ENCODE assay signal across 14 mouse cellular contexts in the genomic region with DNA sequence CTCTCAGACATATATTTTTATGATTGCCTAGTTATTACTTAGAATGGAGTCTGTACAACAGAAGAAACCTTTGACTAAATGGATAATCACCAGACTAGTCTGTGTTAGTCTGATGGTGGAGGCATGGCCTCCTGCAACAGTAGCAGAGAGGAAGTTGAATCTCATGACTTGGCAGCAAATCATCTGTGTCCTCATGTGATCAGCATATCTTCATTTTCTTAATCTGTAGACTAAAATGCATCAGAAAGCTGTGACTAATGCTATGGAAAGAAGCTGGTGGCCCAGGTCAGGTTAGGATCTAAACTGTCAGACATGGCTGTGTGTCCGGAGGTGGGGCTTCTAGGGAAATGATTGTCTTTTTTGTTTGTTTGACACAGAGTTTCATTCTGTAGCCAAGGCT. TPM values are rescaled to one million over a fixed set of nuclear protein-coding genes. Genes with fewer than 3 reads are reported as not detected.
A peak's percentile ranks its signal among the peaks of the same experiment; 100 is the strongest.
DNase-seq lines count a peak whose midpoint lies in the region; ATAC-seq lines count a peak whose summit lies in the region.
"Had no signal": no experiment of that assay in that cellular context is flagged by ENCODE, and none has a peak within 500 bp of the region (broad histone marks: within the 10 kb centered on the region; RNA-seq: fewer than 3 reads in every experiment).

No protein-coding gene starts in this region.

- H3K36me3 ChIP-seq in forebrain, embryonic 16.5 days (ENCODE audit: control insufficient read depth, insufficient read depth): no peaks in the 10 kb centered on the region
- H3K36me3 ChIP-seq: heart, embryonic 13.5 days; liver, embryonic 13.5 days; midbrain, embryonic 10.5 days had no signal

- no peaks in the 10 kb centered on the region for H3K9me3 ChIP-seq in forebrain, embryonic 16.5 days (ENCODE audit: control insufficient read depth, low read length)
- H3K9me3 ChIP-seq: heart, embryonic 13.5 days; liver, embryonic 13.5 days; midbrain, embryonic 10.5 days had no signal

- 0 out of 2 replicates have a peak, but pooled peaks cover 2% of the 10 kb centered on the region for H3K27me3 ChIP-seq in forebrain, embryonic 16.5 days (replicated peaks; ENCODE audit: control insufficient read depth, insufficient read depth, low read length)
- H3K27me3 ChIP-seq: liver, embryonic 13.5 days had no signal

- H3K9ac ChIP-seq in forebrain, embryonic 16.5 days (replicated peaks; ENCODE audit: low read depth, low read length): no peak overlapping the region
- H3K9ac ChIP-seq: heart, embryonic 13.5 days; liver, embryonic 13.5 days had no signal

- WGBS in forebrain, embryonic 16.5 days: 94% methylated on average over 1 of the region's 1 CpGs

- peaks cover under 1% of the 10 kb centered on the region; the same call in 1 of the 2 replicates for H3K4me1 ChIP-seq in forebrain, embryonic 16.5 days (replicated peaks; ENCODE audit: control insufficient read depth, insufficient read depth, low read length)
- H3K4me1 ChIP-seq: heart, embryonic 13.5 days had no signal

- H3K4me3 ChIP-seq in forebrain, embryonic 16.5 days (replicated peaks; ENCODE audit: low read length): no peak overlapping the region
- H3K4me3 ChIP-seq: erythroblast, embryonic 14.5 days; heart, embryonic 13.5 days; liver, embryonic 13.5 days; midbrain, embryonic 10.5 days had no signal

- DNase-seq in heart, adult 11 months: peak; percentile 89
- no peak for DNase-seq in heart, postnatal 36 days
- peak; percentile 4 for DNase-seq in spleen, adult 12 weeks (ENCODE audit: low spot score)
- DNase-seq in spleen, postnatal 14 days (ENCODE audit: low spot score in 2 of 2): no peak
- peak; percentile 24 for DNase-seq in skeletal muscle tissue, adult 2 months (ENCODE audit: low read depth, low spot score)
- DNase-seq in layer of hippocampus, postnatal 14 days (ENCODE audit: low spot score in 2 of 2): no peak
- DNase-seq: adrenal gland, postnatal 14 days; cerebellum, adult 11-12 months; liver, embryonic 13.5 days had no signal

- H3K4me2 ChIP-seq in forebrain, embryonic 16.5 days (ENCODE audit: low read length): no peak overlapping the region
- H3K4me2 ChIP-seq: heart, embryonic 13.5 days; liver, embryonic 13.5 days had no signal

- peak; percentile 98 for ATAC-seq in granulocyte monocyte progenitor cell, adult 5-6 weeks (replicated peaks; ENCODE audit: poor library complexity, severe bottlenecking)
- no peak for ATAC-seq in forebrain, embryonic 16.5 days

- no peak overlapping the region for H3K27ac ChIP-seq in forebrain, embryonic 16.5 days (ENCODE audit: low read length)
- H3K27ac ChIP-seq: heart, embryonic 13.5 days; liver, embryonic 13.5 days; midbrain, embryonic 10.5 days had no signal

- intact Hi-C loops in heart, postnatal 36 days (cut with DNase I): no loop called here

RNA-seq across cellular contexts. Expression of a gene that starts 3.7 kb away (rescaled TPM):
- total RNA-seq in heart, postnatal 36 days (2021): 10 to 100 TPM; 39.4 to 42.8 TPM
- total RNA-seq in granulocyte monocyte progenitor cell, adult 5-6 weeks (2014; fragmentation: Nextera tagmentation): 16.1 and 23.9 TPM in 2 replicates
- total RNA-seq in granulocyte monocyte progenitor cell, adult 5-6 weeks (2017): 33.5 and 36.8 TPM in 2 replicates
- polyA plus RNA-seq in forebrain, embryonic 16.5 days (2015; fragmentation: Nextera tagmentation; extraction: Ambion mirVana): 14.4 and 15.1 TPM in 2 replicates
- total RNA-seq in layer of hippocampus, postnatal 14 days (2021): 10 to 100 TPM; 27.9 to 35.8 TPM

RNA-seq across cellular contexts. Expression of a gene that starts 51.8 kb away (rescaled TPM):
- under 1 TPM in 1 of 2 experiments, not detected in 1; 0.05 TPM for total RNA-seq in heart, postnatal 36 days (2021)
- total RNA-seq in granulocyte monocyte progenitor cell, adult 5-6 weeks (2014; fragmentation: Nextera tagmentation): 0.58 and 1.1 TPM in 2 replicates
- total RNA-seq in granulocyte monocyte progenitor cell, adult 5-6 weeks (2017): 0.60 and 0.62 TPM in 2 replicates
- polyA plus RNA-seq in forebrain, embryonic 16.5 days (2015; fragmentation: Nextera tagmentation; extraction: Ambion mirVana): 1.9 and 2.6 TPM in 2 replicates
- under 1 TPM; 0.69 to 0.78 TPM for total RNA-seq in layer of hippocampus, postnatal 14 days (2021)
- polyA plus RNA-seq: erythroblast, embryonic 14.5 days had no signal

Comparison
In these comparisons a context has a peak if more than half of its experiments do, and no peak if none do; other contexts are left out.
1. DNase-seq: peak in heart, adult 11 months (single experiment), spleen, adult 12 weeks (single experiment) and skeletal muscle tissue, adult 2 months (single experiment); none in heart, postnatal 36 days (0 of 2), spleen, postnatal 14 days (0 of 2) and layer of hippocampus, postnatal 14 days (0 of 2).